Mouse (Mus musculus): ENCODE data around the gene Adh1. TPM values are rescaled to one million over a fixed set of nuclear protein-coding genes. Genes with fewer than 3 reads are reported as not detected.

Gene Adh1
- polyA plus RNA-seq, 1 experiment from 2014 or later: 1.3 TPM

DNA sequence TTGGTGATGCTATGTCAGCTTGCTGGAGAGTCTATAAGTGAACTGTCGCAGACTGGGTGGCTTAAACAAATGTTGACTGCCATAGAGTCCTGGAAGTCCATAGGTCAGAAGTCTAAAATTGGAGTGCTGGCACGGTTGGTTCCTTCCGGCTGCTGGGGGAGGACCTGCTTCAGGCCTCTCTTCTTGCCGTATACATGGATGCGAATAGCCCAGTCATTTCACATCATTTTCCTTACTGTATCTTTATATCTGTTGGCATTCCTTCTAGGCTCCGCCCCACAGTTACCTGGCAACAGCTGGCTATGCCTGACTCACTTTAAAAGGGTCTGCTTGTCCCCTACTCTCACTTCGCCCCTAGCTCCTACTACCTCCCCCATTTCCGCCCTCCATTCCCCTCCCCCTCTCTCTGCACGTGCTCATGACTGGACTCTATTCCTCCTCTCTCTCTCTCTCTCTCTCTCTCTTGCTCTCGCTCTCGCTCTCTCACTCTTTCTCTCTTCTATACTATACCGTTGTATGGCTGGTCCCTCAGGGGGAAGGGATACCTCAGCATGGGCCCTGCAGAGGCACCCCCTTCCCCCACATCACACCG, 36.3 kb upstream of the Adh1 start:
- ATAC-seq (ENCODE audit: low FRiP score) (no peak), DNase-seq (ENCODE audit: low spot score) (no peak)
- Histone ChIP-seq H3K4me2 (replicated peaks) (no peak overlapping the region), H3K27me3 (ENCODE audit: control insufficient read depth, insufficient read depth, low read length) (no peaks in the 10 kb centered on the region), H3K9me3 (ENCODE audit: control insufficient read depth, low read length) (no peaks in the 10 kb centered on the region), H3K27ac (no peak overlapping the region), H3K4me3 (replicated peaks; ENCODE audit: low read length) (no peak overlapping the region), H3K4me1 (replicated peaks; ENCODE audit: control insufficient read depth, insufficient read depth, low read length) (no peaks in the 10 kb centered on the region), H3K9ac (no peak overlapping the region), H3K36me3 (replicated peaks; ENCODE audit: control insufficient read depth, insufficient read depth) (no peaks in the 10 kb centered on the region)
- 83% methylated on average over 13 of the region's 13 CpGs for WGBS

DNA sequence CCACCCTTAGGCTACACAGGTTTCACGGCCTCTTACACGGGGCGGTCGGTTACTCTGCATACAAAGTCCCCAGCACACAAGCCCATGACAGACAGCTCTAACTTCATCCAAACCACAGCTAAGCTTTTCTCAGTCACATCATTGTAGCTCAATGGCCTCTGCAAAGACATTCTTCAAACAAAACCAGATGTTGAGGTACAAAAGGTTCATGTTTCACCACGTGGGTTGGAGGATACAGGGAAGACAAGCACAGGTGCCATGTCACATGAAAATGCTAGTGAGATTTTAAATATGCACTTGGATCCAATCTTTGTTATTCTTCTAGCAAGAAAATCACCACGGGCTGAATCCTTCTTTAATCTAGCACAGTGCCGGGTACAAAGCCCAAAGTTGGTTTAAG, 35.5 kb upstream of the Adh1 start:
- Histone ChIP-seq H3K27me3 (ENCODE audit: control insufficient read depth, insufficient read depth, low read length) (no peaks in the 10 kb centered on the region), H3K9ac (no peak overlapping the region), H3K4me3 (replicated peaks; ENCODE audit: low read length) (no peak overlapping the region), H3K4me2 (replicated peaks) (no peak overlapping the region), H3K27ac (no peak overlapping the region), H3K36me3 (replicated peaks; ENCODE audit: control insufficient read depth, insufficient read depth) (no peaks in the 10 kb centered on the region), H3K9me3 (ENCODE audit: control insufficient read depth, low read length) (no peaks in the 10 kb centered on the region), H3K4me1 (replicated peaks; ENCODE audit: control insufficient read depth, insufficient read depth, low read length) (no peaks in the 10 kb centered on the region)
- 69% methylated on average over 6 of the region's 7 CpGs for WGBS
- DNase-seq (ENCODE audit: low spot score) (no peak), ATAC-seq (ENCODE audit: low FRiP score) (no peak)

DNA sequence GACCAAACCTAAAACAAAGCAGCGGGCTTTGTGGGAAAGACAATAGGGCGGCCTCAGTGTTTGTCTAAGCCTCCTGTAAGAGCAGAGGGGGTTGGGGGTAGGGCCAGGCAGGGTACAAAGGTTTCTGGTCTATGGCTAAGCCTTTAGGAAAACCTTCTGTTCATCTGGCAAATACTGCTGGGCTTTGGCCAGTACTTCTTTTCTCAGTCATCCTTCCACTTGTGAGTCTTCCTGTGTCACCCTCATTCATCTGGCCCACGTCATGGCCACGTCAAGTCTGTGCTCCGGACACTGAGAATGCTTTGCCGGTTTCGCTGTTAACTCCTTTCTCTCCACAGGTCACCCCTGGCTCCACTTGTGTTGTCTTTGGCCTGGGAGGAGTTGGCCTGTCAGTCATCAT, 34.9 kb upstream of the Adh1 start:
- no peaks in the 10 kb centered on the region for H3K36me3 ChIP-seq (replicated peaks; ENCODE audit: control insufficient read depth, insufficient read depth)
- no peak overlapping the region for H3K9ac ChIP-seq
- no peak for DNase-seq (ENCODE audit: low spot score)
- no peak for ATAC-seq (ENCODE audit: low FRiP score)
- WGBS: 25% methylated on average over 7 of the region's 7 CpGs
- no peak overlapping the region for H3K4me2 ChIP-seq (replicated peaks)
- no peaks in the 10 kb centered on the region for H3K4me1 ChIP-seq (replicated peaks; ENCODE audit: control insufficient read depth, insufficient read depth, low read length)
- H3K9me3 ChIP-seq (ENCODE audit: control insufficient read depth, low read length): no peaks in the 10 kb centered on the region
- H3K27me3 ChIP-seq (ENCODE audit: control insufficient read depth, insufficient read depth, low read length): no peaks in the 10 kb centered on the region
- H3K27ac ChIP-seq: no peak overlapping the region
- H3K4me3 ChIP-seq (replicated peaks; ENCODE audit: low read length): no peak overlapping the region

DNA sequence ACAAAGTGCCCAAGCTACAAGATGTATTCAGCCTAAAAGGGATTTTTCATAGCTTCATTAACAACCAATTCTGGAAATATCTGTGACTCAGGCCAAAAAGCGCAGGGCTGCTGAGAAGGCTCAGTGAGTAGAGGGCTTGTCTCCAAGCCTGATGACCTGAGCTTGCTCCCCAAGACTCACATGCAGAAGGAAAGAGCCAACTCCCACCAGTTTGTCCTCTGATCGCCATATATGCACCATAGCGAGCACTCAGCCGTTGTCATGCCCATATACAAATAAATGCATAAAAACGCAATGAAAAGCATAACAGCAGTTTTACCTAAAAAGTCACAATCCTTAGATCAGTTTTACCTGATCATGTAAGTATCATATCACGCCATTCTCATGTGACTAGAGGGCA, 34.3 kb upstream of the Adh1 start:
- no peak overlapping the region for H3K9ac ChIP-seq
- no peak for DNase-seq (ENCODE audit: low spot score)
- no peak for ATAC-seq (ENCODE audit: low FRiP score)
- H3K27me3 ChIP-seq (ENCODE audit: control insufficient read depth, insufficient read depth, low read length): no peaks in the 10 kb centered on the region
- no peak overlapping the region for H3K4me3 ChIP-seq (replicated peaks; ENCODE audit: low read length)
- no peak overlapping the region for H3K4me2 ChIP-seq (replicated peaks)
- no peaks in the 10 kb centered on the region for H3K4me1 ChIP-seq (replicated peaks; ENCODE audit: control insufficient read depth, insufficient read depth, low read length)
- no peak overlapping the region for H3K27ac ChIP-seq
- 96% methylated on average over 6 of the region's 6 CpGs for WGBS
- H3K36me3 ChIP-seq (replicated peaks; ENCODE audit: control insufficient read depth, insufficient read depth): no peaks in the 10 kb centered on the region
- no peaks in the 10 kb centered on the region for H3K9me3 ChIP-seq (ENCODE audit: control insufficient read depth, low read length)

DNA sequence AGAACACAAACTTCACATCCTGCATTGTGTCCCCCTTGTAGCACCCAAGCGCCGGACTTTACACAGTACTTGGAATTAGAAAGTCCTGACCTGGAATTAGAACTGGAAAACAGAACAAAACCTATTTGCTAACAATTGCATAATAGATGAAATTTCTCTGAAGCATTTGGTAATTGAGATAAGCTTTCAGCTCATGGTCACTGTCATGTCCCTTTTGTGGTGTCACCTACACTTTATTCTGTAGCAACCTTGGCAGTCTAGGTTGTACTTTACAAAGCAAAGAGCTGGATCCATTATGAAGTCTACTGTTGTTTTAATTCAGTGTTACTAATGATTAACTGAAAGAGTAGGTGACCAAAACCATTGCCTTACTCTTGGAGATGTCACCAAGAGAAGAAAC, 33.7 kb upstream of the Adh1 start:
- no peaks in the 10 kb centered on the region for H3K27me3 ChIP-seq (ENCODE audit: control insufficient read depth, insufficient read depth, low read length)
- no peak for ATAC-seq (ENCODE audit: low FRiP score)
- H3K9ac ChIP-seq: no peak overlapping the region
- 91% methylated on average over 2 of the region's 2 CpGs for WGBS
- no peak overlapping the region for H3K27ac ChIP-seq
- no peaks in the 10 kb centered on the region for H3K36me3 ChIP-seq (replicated peaks; ENCODE audit: control insufficient read depth, insufficient read depth)
- no peaks in the 10 kb centered on the region for H3K9me3 ChIP-seq (ENCODE audit: control insufficient read depth, low read length)
- H3K4me1 ChIP-seq (replicated peaks; ENCODE audit: control insufficient read depth, insufficient read depth, low read length): no peaks in the 10 kb centered on the region
- no peak overlapping the region for H3K4me3 ChIP-seq (replicated peaks; ENCODE audit: low read length)
- no peak for DNase-seq (ENCODE audit: low spot score)
- H3K4me2 ChIP-seq (replicated peaks): no peak overlapping the region

DNA sequence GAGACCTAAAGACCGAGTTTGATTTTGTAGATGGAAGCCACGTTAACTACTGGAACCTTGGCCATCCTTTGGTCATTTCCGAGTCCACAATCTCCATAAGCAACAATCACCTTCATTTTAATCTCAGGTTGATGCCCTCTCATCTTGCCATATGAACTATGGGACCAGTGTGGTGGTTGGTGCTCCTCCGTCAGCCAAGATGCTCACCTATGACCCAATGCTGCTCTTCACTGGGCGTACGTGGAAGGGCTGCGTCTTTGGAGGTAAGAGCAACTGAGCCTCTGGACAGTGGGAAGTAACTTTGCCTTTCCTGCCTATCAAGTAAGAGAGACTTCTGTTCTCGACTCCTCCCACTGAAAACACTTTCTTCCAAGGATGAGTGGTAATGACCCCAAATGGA, 33.0 kb upstream of the Adh1 start:
- ATAC-seq (ENCODE audit: low FRiP score) (no peak), DNase-seq (ENCODE audit: low spot score) (no peak)
- H3K36me3 ChIP-seq (replicated peaks; ENCODE audit: control insufficient read depth, insufficient read depth): no peaks in the 10 kb centered on the region
- WGBS: 93% methylated on average over 8 of the region's 8 CpGs
- H3K27me3 ChIP-seq (ENCODE audit: control insufficient read depth, insufficient read depth, low read length): no peaks in the 10 kb centered on the region
- no peak overlapping the region for H3K9ac ChIP-seq
- no peak overlapping the region for H3K4me3 ChIP-seq (replicated peaks; ENCODE audit: low read length)
- H3K9me3 ChIP-seq (ENCODE audit: control insufficient read depth, low read length): no peaks in the 10 kb centered on the region
- no peak overlapping the region for H3K27ac ChIP-seq
- no peaks in the 10 kb centered on the region for H3K4me1 ChIP-seq (replicated peaks; ENCODE audit: control insufficient read depth, insufficient read depth, low read length)
- H3K4me2 ChIP-seq (replicated peaks): no peak overlapping the region

DNA sequence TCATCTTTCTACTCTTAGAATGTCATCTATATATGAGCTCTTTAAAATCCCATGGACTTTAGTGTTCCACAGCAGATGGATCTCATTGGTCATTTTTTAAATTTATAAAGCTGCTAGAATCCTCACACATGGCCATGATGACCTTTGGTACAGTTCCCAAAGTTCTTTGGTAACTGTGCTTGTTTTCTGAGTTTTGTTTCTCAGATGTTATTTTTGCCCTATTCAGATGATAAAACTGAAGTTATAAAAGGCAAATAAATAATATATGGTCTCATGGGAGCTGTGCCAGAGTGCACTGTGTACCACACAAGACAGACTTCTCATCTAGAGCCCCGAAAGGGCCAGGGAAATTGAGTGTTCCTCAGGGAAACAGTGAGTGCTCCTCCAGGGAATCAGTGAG, 31.3 kb upstream of the Adh1 start:
- Histone ChIP-seq H3K36me3 (replicated peaks; ENCODE audit: control insufficient read depth, insufficient read depth) (no peaks in the 10 kb centered on the region), H3K9me3 (ENCODE audit: control insufficient read depth, low read length) (no peaks in the 10 kb centered on the region), H3K27ac (no peak overlapping the region), H3K27me3 (ENCODE audit: control insufficient read depth, insufficient read depth, low read length) (no peaks in the 10 kb centered on the region), H3K4me2 (replicated peaks) (no peak overlapping the region), H3K9ac (no peak overlapping the region), H3K4me3 (replicated peaks; ENCODE audit: low read length) (no peak overlapping the region), H3K4me1 (replicated peaks; ENCODE audit: control insufficient read depth, insufficient read depth, low read length) (no peaks in the 10 kb centered on the region)
- ATAC-seq (ENCODE audit: low FRiP score) (no peak), DNase-seq (ENCODE audit: low spot score) (no peak)
- 77% methylated on average over 1 of the region's 1 CpGs for WGBS

DNA sequence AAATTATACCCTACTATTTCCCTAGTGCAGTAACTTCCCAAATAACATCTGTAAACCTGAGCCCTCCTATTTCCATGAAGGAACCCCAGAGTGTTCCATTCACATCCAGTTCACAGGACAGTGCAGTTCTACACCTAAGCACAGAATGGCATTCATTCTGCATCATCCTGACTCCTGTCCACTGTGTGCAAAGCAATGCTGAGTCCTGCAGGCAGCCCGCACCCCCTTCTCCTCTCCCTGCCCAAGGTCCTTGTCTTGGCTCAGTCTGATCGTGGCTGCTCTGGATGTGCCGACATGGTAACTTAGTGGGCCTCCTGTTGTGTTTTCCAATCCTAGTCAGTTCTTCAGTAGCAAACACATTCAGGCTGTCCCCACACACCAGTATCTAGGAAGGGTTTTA, 30.5 kb upstream of the Adh1 start:
- H3K4me1 ChIP-seq (replicated peaks; ENCODE audit: control insufficient read depth, insufficient read depth, low read length): no peaks in the 10 kb centered on the region
- no peak for ATAC-seq (ENCODE audit: low FRiP score)
- H3K4me2 ChIP-seq (replicated peaks): no peak overlapping the region
- DNase-seq (ENCODE audit: low spot score): no peak
- H3K27me3 ChIP-seq (ENCODE audit: control insufficient read depth, insufficient read depth, low read length): no peaks in the 10 kb centered on the region
- WGBS: 75% methylated on average over 3 of the region's 3 CpGs
- no peaks in the 10 kb centered on the region for H3K9me3 ChIP-seq (ENCODE audit: control insufficient read depth, low read length)
- H3K27ac ChIP-seq: no peak overlapping the region
- H3K4me3 ChIP-seq (replicated peaks; ENCODE audit: low read length): no peak overlapping the region
- H3K36me3 ChIP-seq (replicated peaks; ENCODE audit: control insufficient read depth, insufficient read depth): no peaks in the 10 kb centered on the region
- H3K9ac ChIP-seq: no peak overlapping the region

DNA sequence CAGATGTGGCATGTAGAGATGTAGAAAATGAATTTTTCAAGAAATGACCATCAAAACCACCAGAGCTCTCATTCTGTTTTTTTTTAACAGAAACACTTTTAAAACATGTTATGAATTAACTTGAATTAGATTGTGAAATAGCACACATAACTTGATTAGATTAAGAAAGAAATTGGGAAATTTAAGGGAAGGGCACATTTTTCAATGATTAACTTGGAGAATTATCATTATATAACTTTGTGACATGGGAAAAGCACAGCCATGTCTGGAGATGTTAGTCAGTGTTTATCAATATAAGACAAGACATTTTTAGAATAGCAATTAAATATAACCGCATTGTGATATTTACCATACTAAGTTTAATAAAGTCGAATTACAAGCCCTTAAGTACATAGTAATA, 29.3 kb upstream of the Adh1 start:
- H3K27me3 ChIP-seq (ENCODE audit: control insufficient read depth, insufficient read depth, low read length): no peaks in the 10 kb centered on the region
- no peak overlapping the region for H3K4me3 ChIP-seq (replicated peaks; ENCODE audit: low read length)
- no peak for DNase-seq (ENCODE audit: low spot score)
- no peak overlapping the region for H3K4me2 ChIP-seq (replicated peaks)
- 87% methylated on average over 2 of the region's 2 CpGs for WGBS
- no peak overlapping the region for H3K27ac ChIP-seq
- no peaks in the 10 kb centered on the region for H3K4me1 ChIP-seq (replicated peaks; ENCODE audit: control insufficient read depth, insufficient read depth, low read length)
- no peaks in the 10 kb centered on the region for H3K9me3 ChIP-seq (ENCODE audit: control insufficient read depth, low read length)
- ATAC-seq (ENCODE audit: low FRiP score): no peak
- H3K36me3 ChIP-seq (replicated peaks; ENCODE audit: control insufficient read depth, insufficient read depth): no peaks in the 10 kb centered on the region
- H3K9ac ChIP-seq: no peak overlapping the region

DNA sequence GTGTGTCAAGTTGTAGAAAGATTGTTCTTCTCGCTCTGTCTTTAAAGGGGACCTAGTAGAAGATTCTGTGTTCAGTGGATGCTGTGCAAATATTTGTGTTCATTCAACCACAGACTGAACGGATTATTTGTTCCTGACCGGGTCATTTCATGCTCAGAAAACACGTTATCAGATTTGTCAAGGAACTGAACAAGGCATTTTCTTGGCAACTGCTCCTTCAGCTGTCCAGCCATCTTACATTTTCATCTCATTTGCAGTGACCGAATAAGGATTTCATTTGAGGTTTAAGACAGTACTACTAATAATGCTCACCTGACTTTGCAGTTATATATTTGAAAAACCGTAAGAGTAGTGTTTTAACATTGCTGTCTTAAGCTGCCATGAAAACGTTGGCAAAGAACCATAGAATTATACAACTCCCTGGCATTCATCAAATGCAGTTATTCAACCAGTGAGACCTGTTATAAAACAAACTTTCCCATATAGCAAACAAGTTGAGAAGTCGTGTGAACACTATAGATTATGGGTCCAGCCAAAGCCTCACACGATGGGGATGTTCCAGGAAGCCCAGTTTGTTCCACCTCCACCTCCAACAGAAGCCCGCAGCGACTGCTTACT, 24.1 kb upstream of the Adh1 start:
- no peak for DNase-seq (ENCODE audit: low spot score)
- Histone ChIP-seq H3K4me3 (replicated peaks; ENCODE audit: low read length) (no peak overlapping the region), H3K27ac (no peak overlapping the region), H3K27me3 (ENCODE audit: control insufficient read depth, insufficient read depth, low read length) (no peaks in the 10 kb centered on the region), H3K4me2 (replicated peaks) (no peak overlapping the region), H3K9me3 (ENCODE audit: control insufficient read depth, low read length) (no peaks in the 10 kb centered on the region), H3K36me3 (replicated peaks; ENCODE audit: control insufficient read depth, insufficient read depth) (no peaks in the 10 kb centered on the region), H3K9ac (no peak overlapping the region), H3K4me1 (replicated peaks; ENCODE audit: control insufficient read depth, insufficient read depth, low read length) (no peaks in the 10 kb centered on the region)
- no peak for ATAC-seq (ENCODE audit: low FRiP score)
- 78% methylated on average over 11 of the region's 11 CpGs for WGBS
